Mouse (Mus musculus) gastrocnemius, postnatal 14 days (tissue): ENCODE measurements around the gene Nxn. TPM values are rescaled to one million over a fixed set of nuclear protein-coding genes. Genes with fewer than 3 reads are reported as not detected.

Experiments
- DNase-seq: peaks from one replicate; pipeline ENCODE4 v3.0.0; 2021; ENCODE audit warnings: mixed read lengths
- intact Hi-C: fragments of 180-260 bp; cut with DNase I; formaldehyde crosslinking; loops from one replicate; pipeline ENCODE4 v1.15.1; 2025; ENCODE audit warnings: low total_unique reads
- total RNA-seq, 2 experiments: library from RNA; stranded (reverse); gene quantifications; 2 replicates each; pipeline ENCODE4 v1.2.3; 2021

Nxn gene
- total RNA-seq, 2 experiments from 2014 or later = 28.7 to 28.8 TPM

GRCm38 (mm10) chr11:76405626-76406264, 6.8 kb upstream of the Nxn start:
- intact Hi-C loops = loop anchor here (10.0 kb wide), 1 partner anchor 231 kb away; the partner anchor contains the start of genes Fam57a and Vps53
- DNase-seq = no peak

DNA sequence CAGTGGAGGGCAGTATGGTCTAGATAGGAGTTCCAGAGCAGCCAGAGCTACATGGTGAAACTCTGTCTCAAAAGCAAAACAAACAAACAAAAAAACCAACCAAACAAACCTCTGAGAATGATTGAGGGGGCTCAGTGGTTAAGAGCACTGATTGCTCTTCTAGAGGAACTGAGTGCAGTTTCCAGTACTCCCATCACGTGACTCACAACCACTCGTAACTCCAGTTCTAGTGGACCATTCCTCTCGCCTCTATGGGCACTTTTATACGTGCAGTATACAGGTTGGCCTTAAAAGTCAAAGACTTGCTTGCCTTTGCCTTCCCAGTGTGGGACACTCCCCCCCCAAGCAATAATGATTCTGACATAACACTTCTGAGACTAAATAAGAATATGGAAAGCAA, 6.2 kb upstream of the Nxn start:
- intact Hi-C loops = loop anchor here (10.0 kb wide), 1 partner anchor 230 kb away; the partner anchor contains the start of genes Fam57a and Vps53
- DNase-seq = no peak

DNA sequence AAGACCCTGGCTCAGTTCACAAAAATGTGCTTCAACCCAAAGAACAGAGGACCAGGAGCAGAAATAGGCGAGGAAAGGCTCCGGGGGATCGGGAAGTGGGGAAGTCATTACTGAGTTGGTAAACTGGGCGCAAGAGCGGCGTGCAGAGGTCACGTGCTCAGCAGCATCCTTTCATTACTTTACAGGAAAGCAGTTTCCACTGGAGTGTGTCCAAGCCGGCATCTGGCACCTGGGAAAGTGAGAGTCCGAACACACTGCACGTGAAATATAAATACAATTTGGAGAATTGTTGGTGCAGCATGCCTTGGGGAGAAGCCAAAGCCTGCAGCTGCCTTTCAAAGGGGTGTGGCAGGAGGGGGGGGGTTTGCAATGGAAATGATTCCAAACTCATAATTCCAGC, 2.5 kb upstream of the Nxn start:
- intact Hi-C loops = loop anchor here (5.0 to 10.0 kb wide), 2 partner anchors 134 to 227 kb away; partner anchors contain the start of genes Fam57a and Vps53
- peak; percentile 47 for DNase-seq

DNA sequence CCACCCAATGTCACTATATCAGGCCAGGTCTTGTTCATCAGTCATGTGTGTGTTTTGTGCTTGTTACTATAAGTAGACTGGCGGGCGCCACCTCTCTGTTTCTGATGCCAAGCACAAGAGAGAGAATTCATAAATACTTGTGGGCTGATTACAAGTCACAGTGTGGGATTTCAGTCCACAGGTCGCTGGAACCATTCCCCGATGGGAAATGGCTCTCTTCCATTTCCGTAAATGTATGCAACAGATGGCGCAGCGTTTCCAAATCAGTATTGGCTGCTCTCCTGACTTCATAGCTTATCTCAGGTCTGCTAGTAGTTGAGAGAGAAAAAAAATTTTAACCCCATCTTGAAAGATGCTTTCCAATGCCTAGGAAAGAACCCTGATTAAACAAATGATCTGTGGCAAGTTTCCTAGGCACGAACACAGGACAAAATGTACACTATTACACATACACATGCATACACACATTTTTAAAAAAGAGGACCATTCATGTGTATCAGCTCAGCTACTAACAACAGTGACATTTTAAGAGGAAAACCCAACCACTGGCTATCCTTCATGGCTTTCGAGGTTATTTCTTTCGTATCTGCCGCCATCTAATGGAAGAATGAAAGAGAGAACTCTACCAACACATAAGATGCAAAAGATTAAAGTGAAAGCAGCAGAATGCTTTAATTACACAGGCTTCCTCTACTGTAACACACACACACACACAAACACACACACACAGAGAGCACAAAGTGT, 819 bp upstream of the Nxn start:
- intact Hi-C loops = loop anchor here (5.0 to 10.0 kb wide), 2 partner anchors 132 to 225 kb away; partner anchors contain the start of genes Fam57a and Vps53
- peak; percentile 20 for DNase-seq

GRCm38 (mm10) chr11:76398312-76398797, 585 bp downstream of the Nxn start:
- peak; percentile 67 for DNase-seq
- intact Hi-C loops = no loop called here

GRCm38 (mm10) chr11:76397650-76398311, 1.2 kb downstream of the Nxn start:
- peak; percentile 64 for DNase-seq
- intact Hi-C loops = no loop called here

DNA sequence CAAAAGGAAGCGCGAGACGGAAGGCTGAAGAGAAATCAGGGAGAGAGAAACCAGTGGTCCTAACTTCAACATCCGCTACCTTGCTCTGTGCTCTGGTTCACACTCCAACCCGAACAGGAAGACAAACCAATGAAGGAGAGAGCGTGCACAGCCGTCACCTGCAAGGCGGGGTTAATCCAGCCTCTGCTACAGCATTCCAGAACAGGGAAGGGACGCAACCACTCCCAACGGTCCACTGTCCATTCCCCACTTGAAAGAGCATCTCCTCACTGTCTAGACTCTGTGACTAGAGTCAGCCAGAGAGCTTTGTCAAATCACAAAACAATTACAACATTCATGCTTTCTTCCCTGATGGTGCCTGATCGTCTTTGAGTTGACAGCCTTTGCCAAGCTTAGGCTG, 5.9 kb downstream of the Nxn start:
- DNase-seq = no peak
- intact Hi-C loops = no loop called here

DNA sequence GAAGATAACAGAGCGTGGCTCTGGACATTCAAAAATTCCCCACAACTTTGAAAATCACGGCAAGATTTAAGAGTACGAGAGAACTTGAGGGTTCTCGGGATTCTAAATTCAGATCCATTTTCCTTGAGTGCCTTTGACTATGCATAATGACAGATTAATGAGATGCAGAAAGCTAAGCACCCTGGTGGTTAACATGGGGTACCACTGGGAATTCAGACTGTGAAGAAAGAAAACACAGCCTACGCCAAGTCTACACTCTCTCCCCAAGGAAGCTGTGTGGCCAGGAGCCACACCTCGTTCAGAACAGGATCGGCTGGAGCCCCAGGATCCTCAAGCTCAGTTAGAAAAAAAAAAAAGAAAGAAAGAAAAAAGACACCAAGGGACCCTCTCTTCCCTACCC, 6.4 kb downstream of the Nxn start:
- intact Hi-C loops = no loop called here
- DNase-seq = no peak

DNA sequence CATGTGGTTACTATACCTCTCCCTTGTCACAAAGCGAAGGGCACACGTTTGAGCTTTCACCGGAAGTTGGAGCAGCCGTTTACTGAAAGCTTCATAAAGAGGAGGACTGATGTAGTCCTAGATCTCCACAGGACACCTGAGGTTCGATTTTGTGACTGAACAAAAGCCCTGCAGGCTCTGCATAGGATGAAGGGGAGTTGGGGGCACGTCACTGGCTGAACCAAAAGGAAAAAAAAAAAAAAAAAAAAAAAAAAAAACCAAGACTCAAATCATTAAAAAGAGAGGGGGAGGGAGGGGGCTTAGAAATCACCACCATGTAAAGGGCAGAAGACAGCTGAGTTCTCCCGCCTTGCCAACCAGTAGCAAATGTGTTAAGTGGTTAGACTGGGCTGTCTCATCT, 10.2 kb downstream of the Nxn start:
- intact Hi-C loops = no loop called here

GRCm38 (mm10) chr11:76387097-76387496, 11.8 kb downstream of the Nxn start:
- intact Hi-C loops = no loop called here
- no peak for DNase-seq

More for the DNA sequence above, 10.2 kb downstream of the Nxn start:
- DNase-seq = no peak

DNA sequence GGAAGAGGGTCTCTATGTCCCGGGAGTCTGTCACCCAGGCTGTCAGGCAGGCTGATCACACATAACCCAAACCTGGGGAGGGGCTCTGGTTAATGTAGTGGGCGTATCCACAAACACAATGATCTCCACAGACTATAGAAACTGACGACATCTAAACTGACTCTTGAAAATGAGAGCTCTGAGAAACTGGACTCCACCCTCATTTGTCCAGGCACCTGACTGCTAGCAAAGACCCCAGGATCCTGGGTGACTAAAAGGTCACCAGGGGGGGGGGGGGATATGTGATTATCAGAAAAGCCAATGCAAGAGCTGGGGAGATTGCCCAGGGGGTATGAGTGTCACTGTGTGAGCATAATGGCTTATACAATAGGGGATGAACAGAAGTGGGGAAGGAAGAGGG, 13.2 kb downstream of the Nxn start:
- DNase-seq = no peak
- intact Hi-C loops = no loop called here

GRCm38 (mm10) chr11:76385017-76385416, 13.9 kb downstream of the Nxn start:
- intact Hi-C loops = no loop called here
- DNase-seq = no peak

GRCm38 (mm10) chr11:76384307-76384706, 14.6 kb downstream of the Nxn start:
- DNase-seq = peak; percentile 21
- intact Hi-C loops = no loop called here

GRCm38 (mm10) chr11:76382711-76383324, 16.1 kb downstream of the Nxn start:
- no peak for DNase-seq
- intact Hi-C loops = no loop called here

DNA sequence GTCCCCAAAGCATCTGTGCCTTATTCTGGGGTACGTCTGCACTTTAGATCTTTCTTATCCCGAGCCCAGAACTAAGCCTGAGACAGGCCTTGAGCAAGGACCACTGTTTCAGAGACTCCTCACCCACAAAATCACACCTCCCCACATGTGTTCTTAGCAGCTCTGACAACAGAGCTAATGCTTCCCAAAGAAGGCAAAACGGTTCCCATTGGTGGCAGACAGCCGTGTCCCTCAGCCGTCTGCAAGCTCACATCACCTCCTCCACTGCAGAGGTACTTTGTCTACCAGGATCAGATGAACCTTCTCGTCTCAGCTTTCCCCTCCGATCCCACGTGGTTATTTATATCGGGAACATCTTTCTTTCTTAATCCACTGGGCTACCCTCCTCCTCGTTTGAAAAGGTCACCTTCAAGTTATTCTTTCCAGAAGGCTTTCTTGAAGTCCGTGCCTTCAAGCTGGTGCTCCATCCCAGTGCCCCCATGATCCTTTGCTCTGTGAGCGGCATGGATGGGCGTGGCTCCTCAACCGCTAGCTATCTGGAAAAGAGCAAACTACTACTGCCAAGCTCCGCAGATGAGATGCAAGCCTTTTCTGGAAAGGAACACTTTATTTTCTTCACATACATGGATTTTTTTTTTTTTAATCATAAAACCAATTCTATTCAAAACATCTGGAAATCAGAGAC, 17.6 kb downstream of the Nxn start:
- DNase-seq = no peak

GRCm38 (mm10) chr11:76379921-76380544, 18.9 kb downstream of the Nxn start:
- intact Hi-C loops = no loop called here
- DNase-seq = no peak

More for the DNA sequence above, 17.6 kb downstream of the Nxn start:
- intact Hi-C loops = no loop called here

DNA sequence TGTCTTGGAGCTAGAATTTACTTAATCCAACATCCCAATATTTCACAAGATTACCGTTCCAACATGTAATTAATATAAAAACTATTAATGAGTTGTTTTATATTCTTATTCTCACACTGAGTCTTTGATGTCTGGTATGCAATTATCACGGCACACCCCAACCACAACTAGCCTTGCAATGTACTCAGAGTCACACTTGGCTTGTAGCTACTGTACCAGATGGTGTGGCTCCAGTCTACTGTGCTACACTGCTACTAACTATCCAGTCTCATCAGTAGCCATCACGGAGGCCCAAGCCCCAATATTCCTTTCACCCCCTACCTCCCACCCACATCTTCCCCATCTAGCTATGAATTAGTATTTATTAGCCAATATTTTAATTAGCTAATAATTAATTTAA, 22.5 kb downstream of the Nxn start:
- no peak for DNase-seq
- intact Hi-C loops = no loop called here

GRCm38 (mm10) chr11:76374491-76375185, 24.3 kb downstream of the Nxn start:
- peak; percentile 80 for DNase-seq
- intact Hi-C loops = no loop called here
